Mouse (Mus musculus) retina, postnatal 7 days (tissue): Measurements from ENCODE around the gene Prr13.

Experiments
- DNase-seq: peaks from one replicate; pipeline ENCODE4 v3.0.0-alpha.2; 2012; ENCODE audit warnings: low read depth, low spot score

Gene Prr13

GRCm38 (mm10) chr15:102460971-102461370 lies 2.1 kb downstream of the Prr13 start:
- DNase-seq, result no peak

- no peak for DNase-seq
Measured at GRCm38 (mm10) chr15:102461430-102462075, 2.7 kb downstream of the Prr13 start.

GRCm38 (mm10) chr15:102463666-102464065 lies 4.8 kb downstream of the Prr13 start:
- no peak for DNase-seq

GRCm38 (mm10) chr15:102468675-102469370 lies 10.0 kb downstream of the Prr13 start:
- DNase-seq, result no peak

GRCm38 (mm10) chr15:102470183-102470604 lies 11.4 kb downstream of the Prr13 start, which contains the start of gene Pcbp2:
Gene Pcbp2 (plus strand): TSS chr15:102470539.
- peak; percentile 95 for DNase-seq

GRCm38 (mm10) chr15:102470605-102471294 lies 11.9 kb downstream of the Prr13 start:
- DNase-seq, result peak; percentile 88

GRCm38 (mm10) chr15:102471295-102471645 lies 12.4 kb downstream of the Prr13 start:
- DNase-seq, result no peak

- no peak for DNase-seq
Measured at GRCm38 (mm10) chr15:102471727-102472126, 12.9 kb downstream of the Prr13 start.

GRCm38 (mm10) chr15:102473246-102473645 lies 14.4 kb downstream of the Prr13 start:
- no peak for DNase-seq

GRCm38 (mm10) chr15:102474520-102474919 lies 15.7 kb downstream of the Prr13 start:
- no peak for DNase-seq

GRCm38 (mm10) chr15:102483136-102483535 lies 24.3 kb downstream of the Prr13 start:
- peak; percentile 33 for DNase-seq

- DNase-seq, result no peak
Measured at GRCm38 (mm10) chr15:102485853-102486252, 27.0 kb downstream of the Prr13 start.

GRCm38 (mm10) chr15:102487664-102488063 lies 28.8 kb downstream of the Prr13 start:
- no peak for DNase-seq

- no peak for DNase-seq
Measured at GRCm38 (mm10) chr15:102498322-102498721, 39.5 kb downstream of the Prr13 start.

- DNase-seq, result no peak
Measured at GRCm38 (mm10) chr15:102499370-102499769, 40.5 kb downstream of the Prr13 start.

GRCm38 (mm10) chr15:102499851-102500250 lies 41.0 kb downstream of the Prr13 start:
- no peak for DNase-seq

GRCm38 (mm10) chr15:102500479-102500878 lies 41.7 kb downstream of the Prr13 start:
- no peak for DNase-seq

- DNase-seq, result no peak
Measured at GRCm38 (mm10) chr15:102501084-102501814, 42.4 kb downstream of the Prr13 start.

GRCm38 (mm10) chr15:102502254-102502840 lies 43.5 kb downstream of the Prr13 start:
- DNase-seq, result no peak

GRCm38 (mm10) chr15:102503447-102503846 lies 44.6 kb downstream of the Prr13 start, which contains the start of gene Gm10337:
Gene Gm10337 (plus strand): TSS chr15:102503722.
- no peak for DNase-seq
